Mouse (Mus musculus) central nervous system, embryonic 11.5 days (tissue): ENCODE measurements around the gene Olfr10. TPM values are rescaled to one million over a fixed set of nuclear protein-coding genes. Genes with fewer than 3 reads are reported as not detected.

Experiments used
- polyA plus RNA-seq: library from polyadenylated mRNA; depleted of rRNA; stranded (reverse); fragments of >200 nt; gene quantifications from 2 replicates; pipeline ENCODE4 v1.2.3, GENCODE M21; 2012; rRNA removed

The Olfr10 gene
- not detected in 2 replicates for polyA plus RNA-seq

GRCm38 (mm10) chr11:49304441-49304840 lies at the start of gene Olfr10:
Olfr10 (plus strand) TSS chr11:49304741.

GRCm38 (mm10) chr11:49278222-49278621 lies 26.3 kb upstream of the Olfr10 start, which contains the start of gene Olfr1393:
Olfr1393 (plus strand) TSS chr11:49278304.

GRCm38 (mm10) chr11:49284982-49285381 lies 19.6 kb upstream of the Olfr10 start, which contains the start of gene Olfr1392:
Olfr1392 (plus strand) TSS chr11:49285282.

GRCm38 (mm10) chr11:49322442-49322841 lies 17.9 kb downstream of the Olfr10 start, which contains the start of gene Olfr1391:
Olfr1391 (plus strand) TSS chr11:49322742.

GRCm38 (mm10) chr11:49334888-49335287 lies 30.3 kb downstream of the Olfr10 start, which contains the start of gene Olfr1390:
Olfr1390 (plus strand) TSS chr11:49335188.

Other genes with a start within 250 kb of the Olfr10 start
- not detected in 2 replicates for gene Tgtp2, start 240.5 kb upstream of the Olfr10 start, polyA plus RNA-seq
- gene Ifi47, start 228.2 kb upstream of the Olfr10 start, polyA plus RNA-seq, result 0.55 and 0.89 TPM in 2 replicates
- not detected in 2 replicates for gene Olfr1396, start 189.9 kb upstream of the Olfr10 start, polyA plus RNA-seq
- gene Olfr1395, start 162.5 kb upstream of the Olfr10 start, polyA plus RNA-seq, result not detected in 2 replicates
- gene Olfr1394, start 150.4 kb upstream of the Olfr10 start, polyA plus RNA-seq, result not detected in 2 replicates
- 0.21 and 0.44 TPM in 2 replicates for gene Btnl9, start 117.6 kb upstream of the Olfr10 start, polyA plus RNA-seq
- 34.9 and 45.0 TPM in 2 replicates for gene Zfp62, start 101.4 kb upstream of the Olfr10 start, polyA plus RNA-seq
- gene Mgat1, start 60.5 kb upstream of the Olfr10 start, polyA plus RNA-seq, result 43.1 and 45.5 TPM in 2 replicates
- 0.06 and 0.17 TPM in 2 replicates for gene Olfr1393, start 26.4 kb upstream of the Olfr10 start, polyA plus RNA-seq
- gene Olfr1392, start 19.5 kb upstream of the Olfr10 start, polyA plus RNA-seq, result 0.05 and 0.20 TPM in 2 replicates
- gene Olfr1391, start 18.0 kb downstream of the Olfr10 start, polyA plus RNA-seq, result not detected in 2 replicates
- gene Olfr1390, start 30.4 kb downstream of the Olfr10 start, polyA plus RNA-seq, result not detected in 2 replicates
- gene Olfr1389, start 118.3 kb downstream of the Olfr10 start, polyA plus RNA-seq, result not detected in 2 replicates
- 0.09 and 0.13 TPM in 2 replicates for gene Olfr1388, start 131.9 kb downstream of the Olfr10 start, polyA plus RNA-seq
- not detected in 2 replicates for gene Olfr1387, start 150.6 kb downstream of the Olfr10 start, polyA plus RNA-seq
- not detected in 2 replicates for gene Olfr1386, start 160.3 kb downstream of the Olfr10 start, polyA plus RNA-seq
- not detected in 2 replicates for gene Olfr1385, start 184.3 kb downstream of the Olfr10 start, polyA plus RNA-seq
- not detected in 2 replicates for gene Olfr1384, start 202.0 kb downstream of the Olfr10 start, polyA plus RNA-seq
- not detected in 2 replicates for gene Olfr1383, start 214.9 kb downstream of the Olfr10 start, polyA plus RNA-seq
- gene Olfr1382, start 223.5 kb downstream of the Olfr10 start, polyA plus RNA-seq, result not detected in 2 replicates
- not detected in 2 replicates for gene Olfr1381, start 238.7 kb downstream of the Olfr10 start, polyA plus RNA-seq